Mouse (Mus musculus): ENCODE measurements around the gene Dek. TPM values are rescaled to one million over a fixed set of nuclear protein-coding genes. Genes with fewer than 3 reads are reported as not detected.

Gene Dek
- polyA plus RNA-seq, 1 experiment = 38.2 TPM

DNA sequence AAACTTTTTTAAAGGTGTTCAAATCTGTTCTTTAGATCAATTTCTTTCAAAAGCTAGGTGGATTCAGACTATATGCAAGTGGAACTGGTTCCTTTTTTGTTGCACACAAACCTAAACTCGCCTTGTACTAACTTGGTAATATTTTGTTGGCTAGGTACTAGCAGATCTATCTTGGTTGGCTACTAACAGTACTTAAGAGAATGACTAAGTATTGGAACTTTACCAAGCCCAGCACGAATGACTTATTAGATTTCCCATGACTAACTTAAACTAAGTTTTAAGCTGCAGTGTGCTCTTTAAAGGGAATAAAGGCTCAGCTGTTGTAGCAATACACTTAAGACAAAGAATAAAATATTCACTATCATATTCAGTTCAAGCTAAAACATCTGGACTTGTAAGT lies 16.7 kb downstream of the Dek start:
- H3K27ac ChIP-seq (replicated peaks; ENCODE audit: low read depth, low read length) = no peak overlapping the region
- H3K4me1 ChIP-seq (ENCODE audit: control insufficient read depth, insufficient read depth, insufficient read length, low read length) = no peaks in the 10 kb centered on the region
- H3K4me3 ChIP-seq (ENCODE audit: insufficient read depth, low read depth, low read length) = no peak overlapping the region

- H3K4me3 ChIP-seq (ENCODE audit: insufficient read depth, low read depth, low read length) = no peak overlapping the region
- H3K27ac ChIP-seq (replicated peaks; ENCODE audit: low read depth, low read length) = no peak overlapping the region
- H3K4me1 ChIP-seq (ENCODE audit: control insufficient read depth, insufficient read depth, insufficient read length, low read length) = no peaks in the 10 kb centered on the region
These were observed 17.6 kb downstream of the Dek start for GRCm38 (mm10) chr13:47088433-47088832.

GRCm38 (mm10) chr13:47080905-47081505 lies 25.0 kb downstream of the Dek start:
- Histone ChIP-seq H3K4me3 (ENCODE audit: insufficient read depth, low read depth, low read length) (no peak overlapping the region), H3K27ac (replicated peaks; ENCODE audit: low read depth, low read length) (no peak overlapping the region), H3K4me1 (ENCODE audit: control insufficient read depth, insufficient read depth, insufficient read length, low read length) (no peaks in the 10 kb centered on the region)

- Histone ChIP-seq H3K4me1 (ENCODE audit: control insufficient read depth, insufficient read depth, insufficient read length, low read length) (no peaks in the 10 kb centered on the region), H3K27ac (replicated peaks; ENCODE audit: low read depth, low read length) (no peak overlapping the region), H3K4me3 (ENCODE audit: insufficient read depth, low read depth, low read length) (no peak overlapping the region)
These were observed 27.2 kb downstream of the Dek start for GRCm38 (mm10) chr13:47078799-47079198.

GRCm38 (mm10) chr13:47077367-47077766 lies 28.6 kb downstream of the Dek start:
- no peak overlapping the region for H3K27ac ChIP-seq (replicated peaks; ENCODE audit: low read depth, low read length)
- no peak overlapping the region for H3K4me3 ChIP-seq (ENCODE audit: insufficient read depth, low read depth, low read length)
- no peaks in the 10 kb centered on the region for H3K4me1 ChIP-seq (ENCODE audit: control insufficient read depth, insufficient read depth, insufficient read length, low read length)

GRCm38 (mm10) chr13:47076156-47076555 lies 29.8 kb downstream of the Dek start:
- H3K4me3 ChIP-seq (ENCODE audit: insufficient read depth, low read depth, low read length) = no peak overlapping the region
- no peaks in the 10 kb centered on the region for H3K4me1 ChIP-seq (ENCODE audit: control insufficient read depth, insufficient read depth, insufficient read length, low read length)
- H3K27ac ChIP-seq (replicated peaks; ENCODE audit: low read depth, low read length) = no peak overlapping the region

DNA sequence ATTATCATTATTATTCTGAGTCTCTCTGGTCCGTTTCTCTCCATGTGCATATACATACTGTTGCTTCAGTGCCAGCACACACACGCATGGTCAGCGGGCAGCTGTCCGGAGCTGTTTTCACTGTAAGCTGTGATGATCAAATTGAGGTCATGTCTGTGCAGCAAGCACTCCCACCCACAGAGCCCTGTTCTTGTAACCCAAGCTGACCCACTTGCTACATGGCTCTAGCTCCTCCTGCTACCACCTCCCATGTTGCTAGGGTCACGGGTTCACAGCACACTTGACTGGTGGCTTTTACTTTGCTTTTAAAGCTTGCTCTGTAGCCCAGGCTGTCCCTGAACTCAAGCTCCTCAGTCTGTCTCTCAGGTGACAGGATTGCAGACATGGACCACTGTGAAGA lies 33.5 kb downstream of the Dek start:
- Histone ChIP-seq H3K4me1 (ENCODE audit: control insufficient read depth, insufficient read depth, insufficient read length, low read length) (no peaks in the 10 kb centered on the region), H3K4me3 (ENCODE audit: insufficient read depth, low read depth, low read length) (no peak overlapping the region), H3K27ac (replicated peaks; ENCODE audit: low read depth, low read length) (no peak overlapping the region)

DNA sequence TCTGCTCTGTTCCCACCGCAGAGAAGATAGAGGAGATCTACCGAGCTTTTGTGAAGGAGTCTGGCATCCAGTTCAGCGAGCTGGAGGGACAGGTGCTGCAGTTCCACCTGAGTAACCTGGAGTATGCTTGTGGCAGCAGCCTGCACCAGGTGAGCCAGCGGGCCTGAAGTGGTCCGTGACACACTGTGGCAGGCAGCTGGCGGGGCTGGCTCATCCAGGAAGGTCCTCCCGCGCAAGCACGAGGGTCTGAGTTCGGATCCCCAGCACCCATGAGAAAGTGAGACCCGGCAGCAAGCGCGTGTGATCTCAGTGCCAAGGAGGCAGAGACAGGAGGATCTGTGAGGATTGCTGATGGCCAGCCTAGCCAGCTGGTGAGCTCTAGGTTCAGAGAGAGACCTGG lies 34.1 kb downstream of the Dek start:
- H3K4me1 ChIP-seq (ENCODE audit: control insufficient read depth, insufficient read depth, insufficient read length, low read length) = no peaks in the 10 kb centered on the region
- no peak overlapping the region for H3K27ac ChIP-seq (replicated peaks; ENCODE audit: low read depth, low read length)
- H3K4me3 ChIP-seq (ENCODE audit: insufficient read depth, low read depth, low read length) = no peak overlapping the region

DNA sequence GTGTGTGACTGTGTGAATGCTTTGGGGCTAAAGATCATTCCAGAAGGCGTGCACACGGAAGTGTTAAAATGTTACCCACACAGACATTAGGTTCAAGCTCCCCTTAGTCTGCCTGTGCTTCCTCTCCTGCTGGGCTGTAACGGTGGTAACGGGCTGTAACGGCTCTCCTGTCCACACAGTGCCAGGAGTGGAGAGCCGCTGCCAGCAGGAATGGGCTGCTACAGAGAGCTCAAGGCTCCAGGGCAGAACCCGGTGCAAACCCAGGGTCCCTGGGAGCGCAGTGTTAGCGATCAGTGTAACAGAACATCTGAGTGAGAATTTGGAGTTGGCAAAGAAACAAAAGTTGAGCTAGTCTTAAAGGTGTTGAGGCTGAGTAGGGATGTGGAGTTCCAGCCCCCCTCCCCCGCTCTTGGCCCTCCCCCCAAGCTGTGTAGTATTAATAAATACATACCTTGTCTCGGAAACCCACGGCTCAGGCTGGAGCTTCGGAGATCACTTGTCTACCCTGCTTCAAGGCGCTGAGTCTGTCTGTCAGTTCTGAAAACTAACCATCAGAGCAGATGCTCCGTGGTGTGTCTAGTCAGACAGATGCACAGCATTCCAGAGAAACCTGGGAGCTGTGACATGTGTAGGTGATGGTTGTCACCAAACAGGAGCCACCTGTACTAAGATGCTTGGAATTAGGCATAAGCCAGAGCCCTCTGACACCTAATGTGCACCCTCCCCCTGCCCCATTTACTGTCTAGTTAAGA lies 35.5 kb downstream of the Dek start:
- H3K27ac ChIP-seq (replicated peaks; ENCODE audit: low read depth, low read length) = no peak overlapping the region

DNA sequence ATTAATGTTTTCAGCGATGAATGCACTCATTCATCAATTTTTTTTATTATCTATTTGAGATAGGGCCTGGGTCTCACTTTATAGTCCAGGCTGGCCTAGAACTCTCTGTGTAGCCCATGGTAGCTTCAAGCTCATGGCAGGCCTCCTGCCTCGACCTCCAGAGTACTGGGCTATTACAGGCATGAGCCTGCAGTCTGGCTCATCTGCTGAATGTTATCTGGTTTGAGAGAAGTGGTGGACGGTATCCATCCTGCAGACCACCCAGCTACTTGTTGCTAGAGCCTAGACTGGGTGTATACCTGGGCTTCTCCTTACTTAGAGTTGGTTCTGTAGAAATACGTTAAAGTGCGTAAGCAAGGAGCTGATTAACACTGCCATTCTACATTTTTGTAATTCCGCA lies 39.0 kb downstream of the Dek start:
- Histone ChIP-seq H3K4me3 (ENCODE audit: insufficient read depth, low read depth, low read length) (no peak overlapping the region), H3K27ac (replicated peaks; ENCODE audit: low read depth, low read length) (no peak overlapping the region), H3K4me1 (ENCODE audit: control insufficient read depth, insufficient read depth, insufficient read length, low read length) (no peaks in the 10 kb centered on the region)

More for the DNA sequence above, 35.5 kb downstream of the Dek start:
- Histone ChIP-seq H3K4me1 (ENCODE audit: control insufficient read depth, insufficient read depth, insufficient read length, low read length) (no peaks in the 10 kb centered on the region), H3K4me3 (ENCODE audit: insufficient read depth, low read depth, low read length) (no peak overlapping the region)

GRCm38 (mm10) chr13:47066516-47066915 lies 39.5 kb downstream of the Dek start:
- H3K4me1 ChIP-seq (ENCODE audit: control insufficient read depth, insufficient read depth, insufficient read length, low read length) = no peaks in the 10 kb centered on the region
- H3K27ac ChIP-seq (replicated peaks; ENCODE audit: low read depth, low read length) = no peak overlapping the region
- no peak overlapping the region for H3K4me3 ChIP-seq (ENCODE audit: insufficient read depth, low read depth, low read length)

DNA sequence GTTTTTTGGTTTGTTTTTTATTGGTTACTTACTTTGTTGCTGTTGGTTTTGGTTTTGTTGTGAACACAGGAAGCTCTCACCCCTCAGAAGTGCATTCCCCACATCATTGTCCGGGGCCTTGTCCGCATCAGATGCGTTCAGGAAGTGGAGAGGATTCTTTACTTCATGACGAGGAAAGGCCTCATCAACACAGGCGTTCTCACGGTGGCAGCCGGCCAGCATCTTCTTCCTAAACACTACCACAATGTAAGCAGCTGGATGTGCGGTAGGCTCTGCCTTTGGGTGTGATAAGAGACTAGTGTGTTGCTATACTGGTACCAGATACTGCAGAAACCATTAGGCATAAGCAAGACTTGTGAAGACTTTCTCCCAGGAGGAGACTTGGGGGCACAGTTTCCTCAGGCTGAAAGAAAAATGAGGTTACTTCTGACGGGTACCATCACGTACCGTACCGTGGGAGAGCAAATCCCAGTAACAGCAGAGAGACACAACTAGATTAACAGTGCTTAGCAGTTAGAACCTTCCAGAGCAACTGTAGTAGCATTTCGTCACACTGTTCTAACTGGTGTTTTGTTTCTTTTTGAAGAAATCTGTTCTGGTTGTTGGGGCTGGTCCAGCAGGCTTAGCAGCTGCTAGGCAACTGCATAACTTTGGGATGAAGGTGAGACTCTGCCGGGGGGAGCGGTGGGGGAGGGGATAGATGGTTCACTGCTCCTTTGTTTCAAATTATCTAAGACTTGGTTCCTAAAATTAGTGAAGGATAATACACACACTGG lies 41.8 kb downstream of the Dek start:
- no peak overlapping the region for H3K27ac ChIP-seq (replicated peaks; ENCODE audit: low read depth, low read length)
- H3K4me3 ChIP-seq (ENCODE audit: insufficient read depth, low read depth, low read length) = no peak overlapping the region
- H3K4me1 ChIP-seq (ENCODE audit: control insufficient read depth, insufficient read depth, insufficient read length, low read length) = no peaks in the 10 kb centered on the region

GRCm38 (mm10) chr13:47062756-47063155 lies 43.2 kb downstream of the Dek start:
- Histone ChIP-seq H3K4me1 (ENCODE audit: control insufficient read depth, insufficient read depth, insufficient read length, low read length) (no peaks in the 10 kb centered on the region), H3K4me3 (ENCODE audit: insufficient read depth, low read depth, low read length) (no peak overlapping the region), H3K27ac (replicated peaks; ENCODE audit: low read depth, low read length) (no peak overlapping the region)

DNA sequence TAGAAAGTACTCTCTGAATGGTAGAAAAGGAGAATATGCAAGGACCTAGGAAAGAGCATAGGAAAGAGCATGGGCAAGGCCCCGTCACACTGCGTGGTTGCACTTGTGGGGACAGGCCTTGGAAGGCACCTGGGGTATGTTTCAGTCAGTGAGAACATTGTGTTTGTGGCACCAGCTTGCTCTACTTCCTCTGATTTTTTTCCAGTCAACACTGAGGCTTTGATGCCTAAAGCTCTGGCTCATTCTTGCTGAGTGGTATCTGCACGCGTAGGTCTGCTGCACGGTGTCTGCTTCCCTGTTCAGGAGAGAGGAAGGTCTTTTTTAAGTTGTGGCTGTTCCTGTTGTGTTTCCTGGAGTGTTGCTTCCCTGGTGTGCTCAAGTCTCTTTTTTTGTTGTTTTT lies 49.2 kb downstream of the Dek start:
- H3K4me3 ChIP-seq (ENCODE audit: insufficient read depth, low read depth, low read length) = no peak overlapping the region
- no peak overlapping the region for H3K27ac ChIP-seq (replicated peaks; ENCODE audit: low read depth, low read length)
- no peaks in the 10 kb centered on the region for H3K4me1 ChIP-seq (ENCODE audit: control insufficient read depth, insufficient read depth, insufficient read length, low read length)

DNA sequence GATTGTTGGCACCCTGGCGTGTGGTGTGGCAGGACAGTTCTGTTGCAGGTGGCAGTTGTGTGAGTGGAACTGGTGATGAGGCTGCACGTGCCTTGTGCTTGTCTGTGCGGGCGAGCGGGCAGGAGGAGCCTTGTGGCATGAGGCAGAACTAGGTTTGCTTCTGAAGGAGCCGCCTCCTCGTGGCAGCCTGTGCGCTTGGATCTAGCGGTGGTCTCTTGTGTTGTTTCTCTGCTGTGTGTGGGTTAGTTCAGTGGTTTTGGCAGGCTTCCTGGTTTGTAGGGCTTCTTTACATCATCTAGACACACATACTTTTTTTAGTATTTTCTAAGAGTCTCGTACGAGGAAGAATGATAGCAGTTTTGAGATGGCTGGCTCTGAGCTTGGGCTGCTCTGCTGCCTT lies 49.9 kb downstream of the Dek start:
- H3K27ac ChIP-seq (replicated peaks; ENCODE audit: low read depth, low read length) = no peak overlapping the region
- H3K4me1 ChIP-seq (ENCODE audit: control insufficient read depth, insufficient read depth, insufficient read length, low read length) = no peaks in the 10 kb centered on the region
- H3K4me3 ChIP-seq (ENCODE audit: insufficient read depth, low read depth, low read length) = no peak overlapping the region
